Mouse (Mus musculus): Measurements from ENCODE around the gene Zmat5. TPM values are rescaled to one million over a fixed set of nuclear protein-coding genes. Genes with fewer than 3 reads are reported as not detected.

Gene Zmat5
- polyA plus RNA-seq, 1 experiment from 2014 or later = 80.8 TPM

GRCm38 (mm10) chr11:4736355-4736754, 31.9 kb downstream of the Zmat5 start:
- Histone ChIP-seq H3K9ac (ENCODE audit: low read depth, low read length) (no peak overlapping the region), H3K27me3 (ENCODE audit: control insufficient read depth, insufficient read depth, low read length) (no peaks in the 10 kb centered on the region), H3K9me3 (ENCODE audit: control insufficient read depth, low read length) (no peaks in the 10 kb centered on the region), H3K4me2 (replicated peaks; ENCODE audit: low read depth, low read length) (no peak overlapping the region), H3K4me3 (ENCODE audit: low read depth, low read length) (no peak overlapping the region), H3K27ac (ENCODE audit: low read depth, low read length) (no peak overlapping the region), H3K36me3 (ENCODE audit: control insufficient read depth, insufficient read depth, low read length) (no peaks in the 10 kb centered on the region; the same call in 1 of the 2 replicates), H3K4me1 (replicated peaks; ENCODE audit: control insufficient read depth, insufficient read depth, low read length) (no peaks in the 10 kb centered on the region; the same call in 1 of the 2 replicates)
- ATAC-seq (ENCODE audit: low FRiP score) (0 out of 2 replicates have a peak, but pooled peaks have one; percentile 17), DNase-seq (ENCODE audit: low spot score) (no peak)
- WGBS = 39% methylated on average over 6 of the region's 6 CpGs

DNA sequence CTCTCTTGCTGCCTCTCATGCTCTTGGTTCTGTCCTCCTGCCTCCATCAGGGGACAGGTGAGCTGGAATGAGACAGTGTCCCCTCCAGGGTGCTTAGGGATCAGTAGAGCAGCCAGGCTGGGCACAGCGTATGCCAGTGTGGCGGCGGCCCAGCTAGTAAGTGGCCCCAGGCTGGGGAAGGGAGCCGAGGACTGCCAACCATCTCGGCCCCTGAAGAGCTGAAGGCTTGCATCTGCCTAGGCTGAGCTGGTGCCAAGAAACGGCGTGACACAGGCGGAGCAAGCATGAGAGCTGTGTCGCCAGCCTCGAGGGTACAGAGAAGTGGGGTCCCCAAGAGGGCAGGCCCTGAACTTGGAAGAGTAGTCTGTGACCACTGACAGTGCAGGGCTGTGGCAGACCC, 33.2 kb downstream of the Zmat5 start:
- Histone ChIP-seq H3K27me3 (ENCODE audit: control insufficient read depth, insufficient read depth, low read length) (peaks cover 2% of the 10 kb centered on the region; the same call in 1 of the 2 replicates), H3K27ac (ENCODE audit: low read depth, low read length) (no peak overlapping the region), H3K4me2 (replicated peaks; ENCODE audit: low read depth, low read length) (no peak overlapping the region), H3K4me3 (ENCODE audit: low read depth, low read length) (no peak overlapping the region), H3K9ac (ENCODE audit: low read depth, low read length) (0 out of 2 replicates have a peak overlapping the region, but pooled peaks have one; percentile 11), H3K36me3 (ENCODE audit: control insufficient read depth, insufficient read depth, low read length) (no peaks in the 10 kb centered on the region; the same call in 1 of the 2 replicates), H3K9me3 (ENCODE audit: control insufficient read depth, low read length) (no peaks in the 10 kb centered on the region), H3K4me1 (replicated peaks; ENCODE audit: control insufficient read depth, insufficient read depth, low read length) (no peaks in the 10 kb centered on the region; the same call in 1 of the 2 replicates)
- WGBS = 78% methylated on average over 10 of the region's 10 CpGs
- ATAC-seq (ENCODE audit: low FRiP score) (no peak), DNase-seq (ENCODE audit: low spot score) (no peak)

GRCm38 (mm10) chr11:4738719-4739118, 34.2 kb downstream of the Zmat5 start:
- H3K9me3 ChIP-seq (ENCODE audit: control insufficient read depth, low read length) = no peaks in the 10 kb centered on the region
- H3K9ac ChIP-seq (ENCODE audit: low read depth, low read length) = no peak overlapping the region
- H3K4me3 ChIP-seq (ENCODE audit: low read depth, low read length) = no peak overlapping the region
- H3K4me2 ChIP-seq (replicated peaks; ENCODE audit: low read depth, low read length) = no peak overlapping the region
- no peaks in the 10 kb centered on the region; the same call in 1 of the 2 replicates for H3K4me1 ChIP-seq (replicated peaks; ENCODE audit: control insufficient read depth, insufficient read depth, low read length)
- DNase-seq (ENCODE audit: low spot score) = no peak
- H3K36me3 ChIP-seq (ENCODE audit: control insufficient read depth, insufficient read depth, low read length) = no peaks in the 10 kb centered on the region; the same call in 1 of the 2 replicates
- ATAC-seq (ENCODE audit: low FRiP score) = no peak
- H3K27ac ChIP-seq (ENCODE audit: low read depth, low read length) = no peak overlapping the region
- 93% methylated on average over 16 of the region's 16 CpGs for WGBS
- H3K27me3 ChIP-seq (ENCODE audit: control insufficient read depth, insufficient read depth, low read length) = peaks cover 8% of the 10 kb centered on the region

DNA sequence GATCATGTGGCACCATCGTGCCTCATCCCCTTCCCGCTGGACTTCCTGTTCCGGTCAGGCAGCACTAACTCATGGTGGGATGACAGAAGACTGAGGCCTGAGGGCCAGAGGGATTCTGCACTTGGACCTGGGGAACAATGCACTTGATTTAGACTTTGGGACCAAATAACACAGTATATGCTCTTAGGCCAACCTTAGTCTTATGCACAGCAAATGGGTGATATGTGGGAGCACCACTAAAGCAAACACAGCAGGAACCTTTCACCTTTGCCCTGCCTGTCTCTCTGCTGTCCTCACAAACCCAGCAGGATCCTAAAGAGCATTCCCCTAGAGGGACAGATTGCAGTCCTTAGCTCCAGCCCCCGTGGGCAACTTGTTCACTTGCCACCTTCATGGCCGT, 36.3 kb downstream of the Zmat5 start:
- ATAC-seq (ENCODE audit: low FRiP score) (no peak), DNase-seq (ENCODE audit: low spot score) (no peak)
- H3K27me3 ChIP-seq (ENCODE audit: control insufficient read depth, insufficient read depth, low read length) = peaks cover 24% of the 10 kb centered on the region
- no peaks in the 10 kb centered on the region for H3K9me3 ChIP-seq (ENCODE audit: control insufficient read depth, low read length)
- H3K36me3 ChIP-seq (ENCODE audit: control insufficient read depth, insufficient read depth, low read length) = no peaks in the 10 kb centered on the region; the same call in 1 of the 2 replicates
- no peak overlapping the region for H3K9ac ChIP-seq (ENCODE audit: low read depth, low read length)
- no peak overlapping the region for H3K4me3 ChIP-seq (ENCODE audit: low read depth, low read length)
- WGBS = 62% methylated on average over 5 of the region's 5 CpGs
- no peak overlapping the region for H3K4me2 ChIP-seq (replicated peaks; ENCODE audit: low read depth, low read length)
- H3K4me1 ChIP-seq (replicated peaks; ENCODE audit: control insufficient read depth, insufficient read depth, low read length) = no peaks in the 10 kb centered on the region
- H3K27ac ChIP-seq (ENCODE audit: low read depth, low read length) = no peak overlapping the region

- no peak overlapping the region for H3K27ac ChIP-seq (ENCODE audit: low read depth, low read length)
- H3K4me2 ChIP-seq (replicated peaks; ENCODE audit: low read depth, low read length) = no peak overlapping the region
- ATAC-seq (ENCODE audit: low FRiP score) = no peak
- H3K27me3 ChIP-seq (ENCODE audit: control insufficient read depth, insufficient read depth, low read length) = peaks cover 61% of the 10 kb centered on the region
- no peak overlapping the region for H3K9ac ChIP-seq (ENCODE audit: low read depth, low read length)
- H3K4me1 ChIP-seq (replicated peaks; ENCODE audit: control insufficient read depth, insufficient read depth, low read length) = peaks cover 8% of the 10 kb centered on the region
- H3K36me3 ChIP-seq (ENCODE audit: control insufficient read depth, insufficient read depth, low read length) = no peaks in the 10 kb centered on the region
- H3K9me3 ChIP-seq (ENCODE audit: control insufficient read depth, low read length) = no peaks in the 10 kb centered on the region
- DNase-seq (ENCODE audit: low spot score) = no peak
- WGBS = 68% methylated on average over 6 of the region's 6 CpGs
- no peak overlapping the region for H3K4me3 ChIP-seq (ENCODE audit: low read depth, low read length)
Observed at GRCm38 (mm10) chr11:4744691-4745090, 40.2 kb downstream of the Zmat5 start.

- WGBS = under 1% methylated on average over 35 of the region's 39 CpGs
- Histone ChIP-seq H3K27me3 (ENCODE audit: control insufficient read depth, insufficient read depth, low read length) (peaks cover 65% of the 10 kb centered on the region), H3K36me3 (ENCODE audit: control insufficient read depth, insufficient read depth, low read length) (no peaks in the 10 kb centered on the region), H3K4me1 (replicated peaks; ENCODE audit: control insufficient read depth, insufficient read depth, low read length) (peaks cover 8% of the 10 kb centered on the region), H3K27ac (ENCODE audit: low read depth, low read length) (no peak overlapping the region), H3K9me3 (ENCODE audit: control insufficient read depth, low read length) (no peaks in the 10 kb centered on the region), H3K4me2 (replicated peaks; ENCODE audit: low read depth, low read length) (peak overlapping the region; percentile 100), H3K9ac (ENCODE audit: low read depth, low read length) (peak overlapping the region; percentile 61), H3K4me3 (ENCODE audit: low read depth, low read length) (peak overlapping the region; percentile 58)
- DNase-seq (ENCODE audit: low spot score) = peak; percentile 67
- peak; percentile 25; the same call in 1 of the 2 replicates for ATAC-seq (ENCODE audit: low FRiP score)
Observed at GRCm38 (mm10) chr11:4745969-4746368, 41.5 kb downstream of the Zmat5 start.

DNA sequence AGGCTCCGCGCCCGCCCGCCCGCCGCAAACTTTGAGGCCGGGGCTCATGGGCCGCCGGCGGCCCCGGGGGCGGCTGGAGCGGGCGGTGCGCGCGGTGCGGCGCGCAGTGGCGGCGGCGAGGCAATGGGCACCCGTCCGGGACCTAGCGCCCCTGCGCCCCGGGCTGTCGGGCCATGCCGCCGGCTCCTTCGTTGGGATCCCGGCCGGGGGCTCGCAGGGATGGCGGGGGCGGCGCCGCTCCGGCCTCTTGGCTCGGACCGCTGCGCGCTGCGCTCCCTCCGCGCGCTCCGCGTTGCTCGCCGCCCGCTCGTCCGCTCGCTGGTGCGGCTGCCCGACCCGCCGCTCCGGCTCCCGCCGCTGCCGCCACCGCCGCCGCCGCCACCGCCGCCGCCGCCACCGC, 42.3 kb downstream of the Zmat5 start, which contains the start of gene Cabp7:
TSS of gene Cabp7 (minus strand) at position 46 of the 400 bp plus-strand sequence.
- H3K27ac ChIP-seq (ENCODE audit: low read depth, low read length) = no peak within 1 kb of the TSS
- H3K4me3 ChIP-seq (ENCODE audit: low read depth, low read length) = peak within 1 kb of the TSS; percentile 58
- WGBS = 1% methylated on average over 34 of the region's 73 CpGs
- peak; percentile 40 for DNase-seq (ENCODE audit: low spot score)
- H3K9ac ChIP-seq (ENCODE audit: low read depth, low read length) = peak within 1 kb of the TSS; percentile 61
- no peaks in the 10 kb centered on the region for H3K9me3 ChIP-seq (ENCODE audit: control insufficient read depth, low read length)
- peaks cover 65% of the 10 kb centered on the region for H3K27me3 ChIP-seq (ENCODE audit: control insufficient read depth, insufficient read depth, low read length)
- peaks cover 8% of the 10 kb centered on the region for H3K4me1 ChIP-seq (replicated peaks; ENCODE audit: control insufficient read depth, insufficient read depth, low read length)
- ATAC-seq (ENCODE audit: low FRiP score) = no peak
- H3K36me3 ChIP-seq (ENCODE audit: control insufficient read depth, insufficient read depth, low read length) = no peaks in the 10 kb centered on the region
- H3K4me2 ChIP-seq (replicated peaks; ENCODE audit: low read depth, low read length) = peak within 1 kb of the TSS; percentile 100

GRCm38 (mm10) chr11:4747285-4747684, 42.8 kb downstream of the Zmat5 start:
- peak overlapping the region; percentile 58 for H3K4me3 ChIP-seq (ENCODE audit: low read depth, low read length)
- no peaks in the 10 kb centered on the region for H3K9me3 ChIP-seq (ENCODE audit: control insufficient read depth, low read length)
- no peak for ATAC-seq (ENCODE audit: low FRiP score)
- H3K4me1 ChIP-seq (replicated peaks; ENCODE audit: control insufficient read depth, insufficient read depth, low read length) = peaks cover 8% of the 10 kb centered on the region
- DNase-seq (ENCODE audit: low spot score) = peak; percentile 44
- peak overlapping the region; percentile 61; the same call in 1 of the 2 replicates for H3K9ac ChIP-seq (ENCODE audit: low read depth, low read length)
- peaks cover 65% of the 10 kb centered on the region for H3K27me3 ChIP-seq (ENCODE audit: control insufficient read depth, insufficient read depth, low read length)
- H3K36me3 ChIP-seq (ENCODE audit: control insufficient read depth, insufficient read depth, low read length) = no peaks in the 10 kb centered on the region
- WGBS = 3% methylated on average over 11 of the region's 12 CpGs
- peak overlapping the region; percentile 100 for H3K4me2 ChIP-seq (replicated peaks; ENCODE audit: low read depth, low read length)
- H3K27ac ChIP-seq (ENCODE audit: low read depth, low read length) = no peak overlapping the region

DNA sequence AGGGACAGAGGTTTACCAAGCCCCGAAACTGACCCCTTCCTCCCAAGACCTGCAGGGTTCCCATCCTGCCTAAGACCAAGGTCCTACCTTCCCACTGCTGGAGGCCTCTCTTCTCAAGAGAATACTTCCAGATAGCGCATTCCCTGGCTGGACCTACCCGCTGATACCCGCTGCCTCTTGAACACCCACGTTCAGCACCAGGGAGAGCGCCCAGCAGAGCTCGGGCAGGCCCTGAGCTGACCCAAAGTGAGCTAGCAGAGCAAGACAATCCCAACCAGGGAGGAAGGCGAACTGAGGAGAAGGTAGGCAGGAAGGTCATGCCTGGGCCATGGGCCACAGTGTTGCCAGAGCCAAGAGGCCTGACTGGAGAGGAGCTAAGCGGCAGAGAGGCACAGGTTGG, 45.8 kb downstream of the Zmat5 start:
- H3K9ac ChIP-seq (ENCODE audit: low read depth, low read length) = no peak overlapping the region
- peak; percentile 71 for DNase-seq (ENCODE audit: low spot score)
- H3K4me2 ChIP-seq (replicated peaks; ENCODE audit: low read depth, low read length) = no peak overlapping the region
- ATAC-seq (ENCODE audit: low FRiP score) = no peak
- 9% methylated on average over 9 of the region's 9 CpGs for WGBS
- H3K27me3 ChIP-seq (ENCODE audit: control insufficient read depth, insufficient read depth, low read length) = peaks cover 46% of the 10 kb centered on the region
- H3K27ac ChIP-seq (ENCODE audit: low read depth, low read length) = no peak overlapping the region
- H3K36me3 ChIP-seq (ENCODE audit: control insufficient read depth, insufficient read depth, low read length) = no peaks in the 10 kb centered on the region
- H3K9me3 ChIP-seq (ENCODE audit: control insufficient read depth, low read length) = no peaks in the 10 kb centered on the region
- no peak overlapping the region for H3K4me3 ChIP-seq (ENCODE audit: low read depth, low read length)
- peaks cover 8% of the 10 kb centered on the region for H3K4me1 ChIP-seq (replicated peaks; ENCODE audit: control insufficient read depth, insufficient read depth, low read length)

All from hindbrain, embryonic 11.5 days (tissue).